Mouse (Mus musculus) lung, postnatal 0 days (tissue): ENCODE results near the gene Tspan2. TPM values are rescaled to one million over a fixed set of nuclear protein-coding genes. Genes with fewer than 3 reads are reported as not detected.

Experiments used
- ATAC-seq: fragments of 200-750 bp; cut with Nextera tagmentation; 2 replicates; pipeline ENCODE4 v1.8.0; 2017; ENCODE audit warnings: moderate library complexity
- DNase-seq: peaks from one replicate; pipeline ENCODE4 v3.0.0-alpha.2; 2016; ENCODE audit warnings: low spot score
- H3K27ac ChIP-seq: fragments of 300-500 bp; sonication (generic); 2 replicates; pipeline ENCODE4 v1.5.1; 2014; ENCODE audit warnings: antibody characterized with exemption, mild to moderate bottlenecking, low read length, mixed read lengths
- H3K27me3 ChIP-seq: fragments of 300-500 bp; sonication (generic); replicated peaks from 2 replicates; pipeline ENCODE4 v1.6.1; 2014; ENCODE audit warnings: low read length, mixed read lengths; ENCODE audit not compliant: insufficient read depth
- H3K36me3 ChIP-seq: fragments of 300-500 bp; sonication (generic); 2 replicates; pipeline ENCODE4 v1.6.1; 2014; ENCODE audit warnings: low read length, mixed read lengths; ENCODE audit not compliant: insufficient read depth
- H3K4me1 ChIP-seq: fragments of 300-500 bp; sonication (generic); 2 replicates; pipeline ENCODE4 v1.6.1; 2014; ENCODE audit warnings: antibody characterized with exemption, low read depth, low read length, mixed read lengths; ENCODE audit not compliant: insufficient read depth
- H3K4me2 ChIP-seq: fragments of 300-500 bp; sonication (generic); replicated peaks from 2 replicates; pipeline ENCODE4 v1.6.1; 2014; ENCODE audit warnings: low read depth, mild to moderate bottlenecking, low read length, moderate library complexity, mixed read lengths
- H3K4me3 ChIP-seq: fragments of 300-500 bp; sonication (generic); 2 replicates; pipeline ENCODE4 v1.5.1; 2014; ENCODE audit warnings: low read depth, low read length
- H3K9ac ChIP-seq: fragments of 300-500 bp; sonication (generic); replicated peaks from 2 replicates; pipeline ENCODE4 v1.6.1; 2014; ENCODE audit warnings: low read depth, mild to moderate bottlenecking
- H3K9me3 ChIP-seq: fragments of 300-500 bp; sonication (generic); 2 replicates; pipeline ENCODE4 v1.6.1; 2016; ENCODE audit warnings: low read length, mixed read lengths
- CTCF ChIP-seq: IDR thresholded peaks from 2 replicates; pipeline ENCODE4 v1.5.1; 2016; ENCODE audit warnings: antibody characterized with exemption, mild to moderate bottlenecking
- EP300 ChIP-seq: IDR thresholded peaks from 2 replicates; pipeline ENCODE4 v1.6.1; 2016; ENCODE audit warnings: antibody characterized with exemption, mild to moderate bottlenecking, control low read depth
- WGBS: fragments of 180-500 bp; shearing (Covaris S2); extraction: QIAGEN DNeasy Blood & Tissue Kit; methylation state at CpG from one replicate; pipeline ENCODE4 v1.1.7; 2014; 5-methylcytosine and 5-hydroxymethylcytosine counted together
- polyA plus RNA-seq: library from polyadenylated mRNA; unstranded; fragments of >200 nt; fragmentation: Nextera tagmentation; extraction: Ambion mirVana; gene quantifications from 2 replicates; pipeline ENCODE4 v1.2.1, GENCODE M21; 2015

Gene Tspan2
- polyA plus RNA-seq, 1 experiment from 2014 or later: 86.9 TPM

DNA sequence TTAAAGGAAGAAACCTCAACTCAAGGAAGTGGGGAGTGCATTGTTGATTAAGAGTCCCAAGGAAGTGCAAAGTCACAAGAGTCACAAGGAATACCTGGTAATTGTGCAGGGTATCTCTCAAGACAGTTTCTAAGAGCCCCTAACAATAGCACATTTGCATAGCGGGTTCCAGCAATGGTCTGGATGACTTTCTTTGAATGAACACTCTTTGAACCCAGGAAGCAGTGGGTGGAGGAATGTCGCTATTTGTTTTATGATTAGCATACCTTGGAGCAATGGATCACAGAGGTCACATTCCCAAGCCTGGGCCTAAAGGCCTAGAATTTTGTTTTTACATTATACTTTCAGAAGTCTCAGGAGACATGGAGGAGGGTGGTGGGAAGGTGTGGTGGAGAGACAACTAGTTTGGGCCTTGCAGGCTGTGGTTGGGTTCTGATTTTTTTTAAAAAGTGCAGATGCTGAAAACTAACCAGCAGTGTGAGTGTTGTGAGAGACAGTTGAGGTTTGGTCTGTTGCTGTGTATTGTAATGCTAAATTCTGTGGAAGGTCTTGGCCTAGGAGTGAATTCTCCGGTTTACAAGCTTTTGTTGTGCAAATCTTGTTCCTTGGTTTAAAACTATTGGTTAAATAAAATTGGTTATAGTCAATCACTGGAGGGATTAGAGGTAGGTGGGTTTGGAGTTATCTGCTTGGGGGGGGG, 16.6 kb upstream of the Tspan2 start:
- no peak for TF ChIP-seq CTCF
- no peak for TF ChIP-seq EP300
- no peak for ATAC-seq
- no peak for DNase-seq
- no peak overlapping the region for H3K9ac ChIP-seq
- no peak overlapping the region for H3K4me3 ChIP-seq
- H3K4me2 ChIP-seq: no peak overlapping the region
- WGBS: 75% methylated on average over 3 of the region's 3 CpGs
- H3K36me3 ChIP-seq: no peaks in the 10 kb centered on the region
- H3K4me1 ChIP-seq: no peaks in the 10 kb centered on the region
- no peaks in the 10 kb centered on the region for H3K27me3 ChIP-seq
- no peaks in the 10 kb centered on the region for H3K9me3 ChIP-seq
- no peak overlapping the region for H3K27ac ChIP-seq

DNA sequence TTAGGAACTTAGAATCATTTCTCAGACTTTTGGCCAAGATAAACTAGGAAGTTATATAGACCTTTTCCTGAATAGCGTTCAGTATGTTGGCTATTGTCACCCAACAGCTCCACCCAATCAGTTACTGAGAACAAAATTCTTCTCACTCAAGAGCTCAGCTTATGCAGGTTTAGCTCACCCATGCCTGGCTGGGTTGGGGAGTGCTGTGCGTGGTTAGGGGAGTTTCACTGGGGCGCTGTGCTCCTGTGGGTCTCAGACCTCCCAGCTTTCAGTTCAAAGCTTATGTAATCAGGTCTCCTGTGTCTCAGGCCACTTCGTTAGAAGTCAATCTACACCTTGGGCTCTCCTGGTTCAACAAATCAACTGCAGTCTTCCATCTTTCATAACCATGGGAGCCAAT, 11.2 kb upstream of the Tspan2 start:
- no peak overlapping the region for H3K9ac ChIP-seq
- WGBS: 44% methylated on average over 4 of the region's 4 CpGs
- ATAC-seq (no peak), DNase-seq (no peak)
- H3K27ac ChIP-seq: 0 out of 2 replicates have a peak overlapping the region, but pooled peaks have one; percentile 43
- H3K9me3 ChIP-seq: no peaks in the 10 kb centered on the region
- H3K27me3 ChIP-seq: no peaks in the 10 kb centered on the region
- TF ChIP-seq EP300: no peak
- TF ChIP-seq CTCF: no peak
- no peaks in the 10 kb centered on the region for H3K36me3 ChIP-seq
- H3K4me2 ChIP-seq: no peak overlapping the region
- peaks cover 8% of the 10 kb centered on the region; the same call in 1 of the 2 replicates for H3K4me1 ChIP-seq
- H3K4me3 ChIP-seq: no peak overlapping the region

DNA sequence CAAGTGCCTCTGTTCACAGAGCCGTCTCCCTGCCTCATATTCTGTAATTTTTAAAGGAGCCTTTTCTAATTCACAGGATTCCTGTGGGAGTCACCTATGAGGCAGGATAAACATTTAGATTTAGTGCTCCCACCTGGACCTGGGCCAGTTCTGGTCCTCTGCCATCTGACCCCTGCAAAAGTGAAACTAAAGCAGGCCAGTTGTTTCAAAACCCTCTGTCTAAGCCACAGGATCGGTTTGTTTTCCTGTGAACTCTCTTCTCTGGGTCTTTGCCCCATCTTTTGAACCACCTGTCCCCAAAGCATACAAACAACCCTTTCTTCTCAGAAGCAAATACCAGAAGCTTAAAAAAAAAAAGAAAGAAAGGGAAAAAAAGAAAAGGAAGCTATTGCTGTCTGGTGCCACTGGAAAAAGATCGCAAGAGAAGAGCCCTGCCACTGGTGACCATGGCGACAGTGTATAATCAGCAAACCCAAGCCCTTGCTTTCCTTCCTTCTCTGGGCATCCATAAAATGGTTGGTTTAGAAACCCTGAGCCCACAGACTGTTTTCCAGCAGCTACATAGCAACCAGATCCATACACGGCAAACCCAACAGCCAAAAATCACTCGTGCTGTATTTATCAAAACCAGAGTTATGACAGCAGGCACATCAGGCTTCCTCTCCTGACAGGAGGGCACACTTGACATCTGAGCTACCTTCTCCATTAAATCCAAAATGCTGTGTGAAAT, 10.3 kb upstream of the Tspan2 start:
- TF ChIP-seq EP300: no peak
- TF ChIP-seq CTCF: no peak
- Histone ChIP-seq H3K36me3 (no peaks in the 10 kb centered on the region), H3K4me1 (peaks cover 8% of the 10 kb centered on the region; the same call in 1 of the 2 replicates), H3K9ac (no peak overlapping the region), H3K4me2 (peak overlapping the region; percentile 35), H3K4me3 (no peak overlapping the region), H3K27ac (peak overlapping the region; percentile 43; the same call in 1 of the 2 replicates), H3K27me3 (no peaks in the 10 kb centered on the region), H3K9me3 (no peaks in the 10 kb centered on the region)
- 29% methylated on average over 6 of the region's 6 CpGs for WGBS
- ATAC-seq (peak; percentile 50; the same call in 1 of the 2 replicates), DNase-seq (peak; percentile 55)

DNA sequence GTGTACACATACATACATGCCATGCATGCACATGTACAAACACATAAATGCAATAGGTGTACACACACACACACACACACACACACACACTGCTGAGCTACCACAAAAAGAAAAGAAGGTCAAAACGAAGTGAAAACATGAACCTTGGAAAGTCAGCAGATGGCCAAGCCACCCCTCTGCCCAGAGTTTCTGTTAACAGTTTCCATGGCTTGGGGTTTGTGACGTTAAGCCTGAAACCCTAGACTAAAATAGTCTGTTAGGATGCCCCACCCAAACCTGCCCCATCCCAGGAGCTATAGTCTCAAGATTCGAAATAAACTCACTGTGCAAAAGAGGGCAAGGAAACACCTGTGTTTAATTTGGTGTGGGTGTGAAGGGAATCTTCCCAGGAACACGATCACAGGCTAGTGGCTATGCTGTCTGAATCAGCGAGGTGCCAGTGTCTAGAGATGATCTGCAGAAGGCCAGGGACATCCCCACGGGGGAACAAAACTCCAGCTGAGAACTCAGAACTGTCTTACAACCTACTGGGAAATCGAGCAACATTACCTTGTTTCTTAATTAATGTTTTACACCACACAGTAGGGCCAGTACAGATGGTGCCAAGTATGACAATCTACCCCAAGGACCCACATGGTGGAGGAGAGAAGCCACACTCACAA, 9.4 kb upstream of the Tspan2 start:
- Histone ChIP-seq H3K4me1 (peaks cover 8% of the 10 kb centered on the region; the same call in 1 of the 2 replicates), H3K36me3 (no peaks in the 10 kb centered on the region), H3K9me3 (no peaks in the 10 kb centered on the region), H3K4me3 (no peak overlapping the region), H3K27ac (no peak overlapping the region), H3K9ac (no peak overlapping the region), H3K27me3 (no peaks in the 10 kb centered on the region), H3K4me2 (no peak overlapping the region)
- 61% methylated on average over 7 of the region's 7 CpGs for WGBS
- ATAC-seq: no peak
- TF ChIP-seq CTCF (no peak), EP300 (no peak)
- no peak for DNase-seq

DNA sequence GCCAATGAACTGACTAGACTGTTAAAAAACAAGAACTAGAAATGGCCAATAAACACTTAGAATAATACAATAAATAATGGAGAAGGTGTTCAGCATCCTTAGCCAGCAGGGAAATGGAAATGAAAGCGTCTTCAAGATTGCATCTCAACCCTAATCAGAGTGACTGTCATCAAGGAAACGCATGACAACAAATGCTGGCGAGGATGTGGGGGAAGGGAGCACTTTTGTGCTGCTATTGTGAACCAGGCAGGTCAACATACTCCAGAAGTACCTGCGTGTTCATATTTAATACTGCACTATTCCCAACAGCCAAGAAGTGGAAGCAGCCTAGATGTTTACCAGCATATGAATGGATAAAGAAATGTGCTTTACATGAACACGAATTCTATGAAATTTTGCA, 4.9 kb upstream of the Tspan2 start:
- Histone ChIP-seq H3K4me1 (no peaks in the 10 kb centered on the region), H3K27ac (no peak overlapping the region), H3K9ac (no peak overlapping the region), H3K4me3 (no peak overlapping the region), H3K9me3 (no peaks in the 10 kb centered on the region), H3K36me3 (no peaks in the 10 kb centered on the region), H3K27me3 (no peaks in the 10 kb centered on the region), H3K4me2 (no peak overlapping the region)
- DNase-seq (no peak), ATAC-seq (no peak)
- no peak for TF ChIP-seq CTCF
- no peak for TF ChIP-seq EP300
- 47% methylated on average over 5 of the region's 5 CpGs for WGBS

DNA sequence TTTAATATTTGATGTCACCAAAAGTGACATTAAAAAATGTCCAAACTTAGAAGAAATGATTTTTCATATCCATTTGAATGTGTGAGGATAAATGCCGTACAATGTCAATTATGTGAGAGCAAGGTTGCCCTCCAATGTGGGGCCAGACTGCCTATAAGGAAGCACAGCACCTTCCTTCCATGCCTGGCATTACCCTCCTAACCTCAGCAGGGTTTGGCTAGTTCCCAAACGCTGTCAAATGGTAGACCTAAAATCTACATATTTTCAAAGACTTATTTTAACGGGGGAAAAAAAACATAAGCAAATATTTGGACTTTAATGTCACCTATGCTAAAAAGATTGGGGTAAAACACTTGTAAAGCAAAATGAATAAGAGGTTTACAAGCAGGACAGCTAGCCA, 3.2 kb upstream of the Tspan2 start:
- Histone ChIP-seq H3K4me3 (no peak overlapping the region), H3K4me2 (no peak overlapping the region), H3K4me1 (no peaks in the 10 kb centered on the region), H3K9ac (no peak overlapping the region), H3K27ac (no peak overlapping the region), H3K27me3 (no peaks in the 10 kb centered on the region), H3K36me3 (no peaks in the 10 kb centered on the region), H3K9me3 (no peaks in the 10 kb centered on the region)
- no peak for DNase-seq
- WGBS: 61% methylated on average over 3 of the region's 3 CpGs
- TF ChIP-seq CTCF: no peak
- TF ChIP-seq EP300: no peak
- ATAC-seq: no peak
